Mouse (Mus musculus) lung, embryonic 16.5 days (tissue): ENCODE results near the gene Rusc1. TPM values are rescaled to one million over a fixed set of nuclear protein-coding genes. Genes with fewer than 3 reads are reported as not detected.
A peak's percentile ranks its signal among the peaks of the same experiment; 100 is the strongest.

Experiments used
- ATAC-seq: fragments of 200-750 bp; cut with Nextera tagmentation; 2 replicates; pipeline ENCODE4 v1.8.0; 2017; ENCODE audit warnings: low read depth, mild to moderate bottlenecking, moderate library complexity
- H3K27ac ChIP-seq: fragments of 300-500 bp; sonication (generic); 2 replicates; pipeline ENCODE4 v1.5.1; 2014; ENCODE audit warnings: mild to moderate bottlenecking, control low read depth, low read length
- H3K27me3 ChIP-seq: fragments of 300-500 bp; sonication (generic); 2 replicates; pipeline ENCODE4 v1.6.1; 2014; ENCODE audit warnings: low read depth, low read length, mixed read lengths; ENCODE audit not compliant: control insufficient read depth, insufficient read depth
- H3K36me3 ChIP-seq: fragments of 300-500 bp; sonication (generic); 2 replicates; pipeline ENCODE4 v1.6.1; 2014; ENCODE audit warnings: low read length; ENCODE audit not compliant: control insufficient read depth, insufficient read depth
- H3K4me1 ChIP-seq: fragments of 300-500 bp; sonication (generic); replicated peaks from 2 replicates; pipeline ENCODE4 v1.6.1; 2014; ENCODE audit warnings: low read length, mixed read lengths; ENCODE audit not compliant: control insufficient read depth, insufficient read depth
- H3K4me2 ChIP-seq: fragments of 300-500 bp; sonication (generic); 2 replicates; pipeline ENCODE4 v1.6.1; 2014; ENCODE audit warnings: low read depth, low read length, control low read depth
- H3K4me3 ChIP-seq: fragments of 300-500 bp; sonication (generic); 2 replicates; pipeline ENCODE4 v1.5.1; 2014; ENCODE audit warnings: mild to moderate bottlenecking, low read length, control low read depth
- H3K9ac ChIP-seq: fragments of 300-500 bp; sonication (generic); 2 replicates; pipeline ENCODE4 v1.6.1; 2014; ENCODE audit warnings: low read length, control low read depth
- H3K9me3 ChIP-seq: fragments of 300-500 bp; sonication (generic); 2 replicates; pipeline ENCODE4 v1.6.1; 2016; ENCODE audit warnings: low read length; ENCODE audit not compliant: control insufficient read depth
- WGBS: fragments of 180-500 bp; shearing (Covaris S2); extraction: QIAGEN DNeasy Blood & Tissue Kit; methylation state at CpG from one replicate; pipeline ENCODE4 v1.1.7; 2014; 5-methylcytosine and 5-hydroxymethylcytosine counted together
- polyA plus RNA-seq: library from polyadenylated mRNA; unstranded; fragments of >200 nt; fragmentation: Nextera tagmentation; extraction: Ambion mirVana; gene quantifications from 2 replicates; pipeline ENCODE4 v1.2.1, GENCODE M21; 2015

Rusc1 gene
- polyA plus RNA-seq, 1 experiment from 2014 or later: 19.7 TPM

- Histone ChIP-seq H3K9ac (no peak overlapping the region), H3K27ac (no peak overlapping the region), H3K36me3 (no peaks in the 10 kb centered on the region), H3K4me1 (no peaks in the 10 kb centered on the region), H3K9me3 (no peaks in the 10 kb centered on the region), H3K4me2 (no peak overlapping the region), H3K4me3 (no peak overlapping the region), H3K27me3 (no peaks in the 10 kb centered on the region)
- WGBS: 53% methylated on average over 3 of the region's 3 CpGs
- ATAC-seq: no peak
Measured at GRCm38 (mm10) chr3:89124241-89124640, 31.1 kb upstream of the Rusc1 start.

- 91% methylated on average over 2 of the region's 2 CpGs for WGBS
- H3K9ac ChIP-seq: no peak overlapping the region
- ATAC-seq: no peak
- H3K4me2 ChIP-seq: no peak overlapping the region
- no peaks in the 10 kb centered on the region for H3K9me3 ChIP-seq
- H3K4me1 ChIP-seq: no peaks in the 10 kb centered on the region
- no peak overlapping the region for H3K4me3 ChIP-seq
- no peak overlapping the region for H3K27ac ChIP-seq
- H3K36me3 ChIP-seq: no peaks in the 10 kb centered on the region
- H3K27me3 ChIP-seq: no peaks in the 10 kb centered on the region
Measured at GRCm38 (mm10) chr3:89123313-89123712, 30.2 kb upstream of the Rusc1 start.

- Histone ChIP-seq H3K9ac (no peak overlapping the region), H3K36me3 (no peaks in the 10 kb centered on the region), H3K27me3 (no peaks in the 10 kb centered on the region), H3K4me3 (no peak overlapping the region), H3K4me2 (no peak overlapping the region), H3K9me3 (no peaks in the 10 kb centered on the region), H3K4me1 (no peaks in the 10 kb centered on the region), H3K27ac (no peak overlapping the region)
- 3% methylated on average over 2 of the region's 2 CpGs for WGBS
- no peak for ATAC-seq
Measured at GRCm38 (mm10) chr3:89115522-89115921, 22.4 kb upstream of the Rusc1 start.

DNA sequence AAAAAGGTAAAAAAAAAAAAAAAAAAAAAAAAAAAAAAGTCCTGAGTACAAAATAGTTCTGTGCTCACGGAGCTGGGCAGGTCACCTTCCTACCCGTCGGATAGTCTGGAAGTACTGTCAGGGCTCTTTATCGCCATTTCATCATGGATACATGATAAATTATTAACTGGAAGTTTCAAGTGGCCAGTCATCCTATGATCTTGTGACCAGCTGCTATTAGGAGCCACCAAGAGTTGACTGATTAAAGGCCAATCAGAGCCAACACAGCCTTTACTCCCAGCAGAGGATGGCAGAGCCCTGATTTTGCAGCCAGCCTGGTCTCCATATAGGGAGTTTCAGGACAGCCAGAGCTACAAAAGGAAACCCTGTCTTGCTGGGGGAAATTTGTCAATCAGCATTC is 19.9 kb upstream of the Rusc1 start:
- Histone ChIP-seq H3K27me3 (no peaks in the 10 kb centered on the region), H3K4me3 (no peak overlapping the region), H3K9me3 (no peaks in the 10 kb centered on the region), H3K4me1 (no peaks in the 10 kb centered on the region), H3K9ac (no peak overlapping the region), H3K36me3 (no peaks in the 10 kb centered on the region), H3K4me2 (no peak overlapping the region), H3K27ac (no peak overlapping the region)
- WGBS: 52% methylated on average over 4 of the region's 4 CpGs
- ATAC-seq: no peak

DNA sequence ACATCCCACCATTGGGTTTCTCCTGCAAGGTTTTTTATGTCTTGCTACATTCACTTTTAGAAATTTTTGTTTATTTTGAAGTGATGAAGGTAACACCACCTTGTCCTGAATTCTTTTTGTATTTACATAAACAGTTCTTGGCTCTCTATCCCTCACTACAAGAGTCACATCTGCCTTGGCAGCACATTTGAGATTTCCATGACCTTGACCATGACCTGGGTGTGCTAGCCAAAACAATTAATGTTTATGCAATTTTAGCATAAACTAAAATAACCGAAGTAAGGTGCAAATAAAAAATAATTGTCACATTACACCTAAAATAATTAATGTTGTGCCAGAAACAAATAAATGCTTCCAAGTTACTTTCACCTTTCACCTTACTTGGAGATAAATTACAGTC is 15.0 kb upstream of the Rusc1 start:
- Histone ChIP-seq H3K4me1 (no peaks in the 10 kb centered on the region), H3K9me3 (no peaks in the 10 kb centered on the region), H3K9ac (no peak overlapping the region), H3K4me2 (no peak overlapping the region), H3K27me3 (no peaks in the 10 kb centered on the region), H3K4me3 (no peak overlapping the region), H3K36me3 (no peaks in the 10 kb centered on the region), H3K27ac (no peak overlapping the region)
- 50% methylated on average over 1 of the region's 1 CpGs for WGBS
- ATAC-seq: no peak

DNA sequence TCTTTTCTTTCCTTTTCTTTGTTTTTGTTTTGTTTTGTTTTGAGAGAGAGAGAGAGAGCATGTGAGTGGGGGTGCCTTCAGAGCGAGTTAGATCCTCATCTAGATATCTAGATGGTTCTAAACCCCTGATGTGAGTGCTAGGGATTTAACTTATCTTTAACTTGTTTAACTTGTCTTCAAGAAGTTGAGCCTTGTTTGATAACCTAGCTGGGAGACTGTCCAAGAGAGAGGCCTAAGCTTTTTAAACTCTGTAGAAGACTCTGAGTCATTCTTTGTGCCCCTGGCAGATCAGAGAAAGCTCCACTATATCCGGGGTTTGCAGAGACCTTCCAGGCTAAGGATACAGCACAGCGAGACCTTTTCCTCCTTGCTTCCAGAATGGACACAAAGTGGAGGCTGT is 14.4 kb upstream of the Rusc1 start:
- no peak overlapping the region for H3K4me3 ChIP-seq
- H3K4me1 ChIP-seq: peaks cover 3% of the 10 kb centered on the region
- no peak overlapping the region for H3K27ac ChIP-seq
- no peak for ATAC-seq
- H3K4me2 ChIP-seq: no peak overlapping the region
- H3K9me3 ChIP-seq: no peaks in the 10 kb centered on the region
- WGBS: 37% methylated on average over 3 of the region's 3 CpGs
- no peaks in the 10 kb centered on the region for H3K27me3 ChIP-seq
- no peaks in the 10 kb centered on the region for H3K36me3 ChIP-seq
- no peak overlapping the region for H3K9ac ChIP-seq

- H3K4me3 ChIP-seq: no peak overlapping the region
- no peaks in the 10 kb centered on the region for H3K9me3 ChIP-seq
- H3K27me3 ChIP-seq: no peaks in the 10 kb centered on the region
- no peak overlapping the region for H3K27ac ChIP-seq
- peaks cover 7% of the 10 kb centered on the region for H3K4me1 ChIP-seq
- ATAC-seq: no peak
- no peak overlapping the region; the same call in 1 of the 2 replicates for H3K9ac ChIP-seq
- no peak overlapping the region for H3K4me2 ChIP-seq
- H3K36me3 ChIP-seq: no peaks in the 10 kb centered on the region
Measured at GRCm38 (mm10) chr3:89106881-89107280, 13.8 kb upstream of the Rusc1 start.

- Histone ChIP-seq H3K36me3 (peaks cover 1% of the 10 kb centered on the region; the same call in 1 of the 2 replicates), H3K4me2 (no peak overlapping the region), H3K9ac (no peak overlapping the region), H3K27ac (no peak overlapping the region), H3K27me3 (no peaks in the 10 kb centered on the region), H3K4me3 (no peak overlapping the region), H3K4me1 (peaks cover 23% of the 10 kb centered on the region), H3K9me3 (no peaks in the 10 kb centered on the region)
- no peak for ATAC-seq
- whole genome bisulfite sequencing: 48% methylated on average over 4 of the region's 4 CpGs
Measured at GRCm38 (mm10) chr3:89103291-89103595, 10.1 kb upstream of the Rusc1 start.

DNA sequence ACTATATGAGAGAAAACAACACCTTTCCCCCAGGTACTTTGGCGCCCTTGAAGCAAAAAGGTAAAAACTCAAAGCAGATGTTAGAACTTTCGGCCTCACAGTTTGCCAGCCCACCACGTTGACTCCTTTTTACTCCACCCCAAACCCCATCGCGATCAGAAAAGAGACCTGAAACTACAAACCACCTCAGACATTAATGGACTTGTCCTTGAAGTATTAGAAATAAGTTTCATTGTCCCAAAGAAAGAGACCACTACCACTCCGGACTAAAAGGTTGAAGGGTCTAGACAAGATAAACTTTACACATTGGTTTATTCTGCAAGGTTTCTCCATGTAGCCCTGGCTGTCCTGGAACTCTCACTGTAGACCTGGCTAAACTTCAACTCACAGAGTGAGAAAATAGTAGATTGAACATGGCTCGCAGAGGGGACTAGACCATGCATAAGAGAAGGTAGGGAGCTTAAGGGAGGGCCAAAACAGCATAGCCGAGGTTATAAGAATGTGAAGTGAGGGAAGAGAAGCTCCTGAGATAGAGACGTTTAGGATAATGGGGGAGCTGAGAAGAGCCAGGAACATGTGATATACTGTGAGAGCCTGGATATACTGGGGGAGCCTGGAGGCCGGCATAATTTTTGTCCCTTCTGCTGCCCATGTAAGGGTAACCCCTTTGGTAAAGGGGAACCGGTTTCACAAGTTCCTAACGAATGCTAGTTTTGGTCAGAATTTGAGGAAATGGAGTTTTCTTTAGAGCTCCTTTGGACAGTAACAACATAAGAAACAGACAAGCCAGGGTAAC is 9.6 kb upstream of the Rusc1 start:
- WGBS: 54% methylated on average over 12 of the region's 12 CpGs
- Histone ChIP-seq H3K27ac (peak overlapping the region; percentile 73), H3K4me3 (peak overlapping the region; percentile 70), H3K9ac (peak overlapping the region; percentile 44; the same call in 1 of the 2 replicates), H3K9me3 (no peaks in the 10 kb centered on the region), H3K27me3 (no peaks in the 10 kb centered on the region), H3K4me2 (peak overlapping the region; percentile 60), H3K4me1 (peaks cover 23% of the 10 kb centered on the region), H3K36me3 (peaks cover 3% of the 10 kb centered on the region; the same call in 1 of the 2 replicates)
- no peak for ATAC-seq
